Mouse (Mus musculus) small intestine, adult 2 months (tissue): ENCODE data around the gene Lama2.

Source experiments
- CTCF ChIP-seq: fragments of 200-500 bp; IDR thresholded peaks from 2 replicates; pipeline ENCODE4 v1.5.1; 2012; ENCODE audit warnings: low read depth, mild to moderate bottlenecking, control low read depth, inconsistent platforms, low read length, moderate library complexity, mixed read lengths; ENCODE audit not compliant: insufficient replicate concordance, insufficient read length; ENCODE audit errors: extremely low read depth
- POLR2A ChIP-seq: fragments of 200-500 bp; IDR thresholded peaks from 2 replicates; pipeline ENCODE4 v1.6.1; 2012; ENCODE audit warnings: low read depth, mild to moderate bottlenecking, control low read depth, inconsistent platforms, low read length, moderate library complexity

GRCm38 (mm10) chr10:27384636-27385035, 234.9 kb downstream of the Lama2 start:
- TF ChIP-seq POLR2A (no peak), CTCF (no peak)
